9 mouse cellular contexts compared by ENCODE assay signal in the genomic region with DNA sequence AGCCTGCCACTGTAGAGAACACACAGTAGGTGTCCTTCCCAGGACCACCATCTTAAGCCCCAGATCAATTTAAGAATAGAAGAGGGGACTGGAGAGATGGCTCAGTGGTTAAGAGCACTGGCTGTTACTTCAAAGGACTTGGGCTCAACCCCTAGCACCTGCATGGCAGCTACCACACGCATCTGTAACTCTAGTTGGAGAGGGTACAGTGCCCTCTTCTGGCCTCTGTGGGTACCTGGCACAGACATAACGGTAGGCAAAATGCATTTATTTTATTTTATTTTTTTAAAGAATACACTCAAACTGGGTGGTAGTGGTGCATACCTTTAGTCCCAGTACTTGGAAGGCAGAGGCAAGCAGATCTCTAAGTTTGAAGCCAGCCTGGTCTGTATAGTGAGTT.
DNase-seq lines count a peak whose midpoint lies in the region; ATAC-seq and TF ChIP-seq lines count a peak whose summit lies in the region.
"Had no signal": no experiment of that assay in that cellular context is flagged by ENCODE, and none has a peak within 500 bp of the region (broad histone marks: within the 10 kb centered on the region; RNA-seq: fewer than 3 reads in every experiment).

No protein-coding gene starts in this region.

- no peak overlapping the region for H3K27ac ChIP-seq in heart, adult 2 months
- no peak overlapping the region for H3K27ac ChIP-seq in spleen, adult 2 months (ENCODE audit: insufficient read depth, low read length)

- TF ChIP-seq POLR2A in heart, adult 2 months (IDR thresholded peaks at IDR 0.05; ENCODE audit: insufficient read depth, low read depth, low read length) = no peak
- no peak for TF ChIP-seq POLR2A in spleen, adult 2 months (IDR thresholded peaks at IDR 0.05; ENCODE audit: low read depth, low read length)

- TF ChIP-seq CTCF in heart, adult 2 months (IDR thresholded peaks at IDR 0.05) = peak; percentile 59
- TF ChIP-seq CTCF in spleen, adult 2 months (IDR thresholded peaks at IDR 0.05; ENCODE audit: extremely low read depth, insufficient read depth, insufficient read length, insufficient replicate concordance) = peak; percentile 34; the same call in 1 of the 2 replicates

- no peak for TF ChIP-seq EP300 in heart, adult 2 months (IDR thresholded peaks at IDR 0.05; ENCODE audit: insufficient read depth, low read depth, low read length)

- H3K4me3 ChIP-seq in heart, adult 2 months = no peak overlapping the region
- no peak overlapping the region for H3K4me3 ChIP-seq in spleen, adult 2 months (ENCODE audit: extremely low read depth, insufficient read depth, insufficient read length)

- H3K36me3 ChIP-seq in heart, adult 2 months (ENCODE audit: control insufficient read depth, insufficient read depth, low read length) = no peaks in the 10 kb centered on the region
- H3K36me3 ChIP-seq in spleen, adult 2 months (ENCODE audit: control insufficient read depth, insufficient read depth, low read length) = no peaks in the 10 kb centered on the region

- WGBS in heart, adult 2 months = 69% methylated on average over 2 of the region's 2 CpGs
- 53% methylated on average over 2 of the region's 2 CpGs for WGBS in spleen, adult 2 months

- intact Hi-C loops in heart, adult 2 months (cut with DNase I) = loop anchor here (5.0 kb wide), 1 partner anchor 183 kb away; no protein-coding TSS in a partner anchor

- no peaks in the 10 kb centered on the region for H3K79me2 ChIP-seq in heart, adult 2 months (replicated peaks; ENCODE audit: control insufficient read depth, insufficient read depth, low read length)

- H3K9ac ChIP-seq in heart, adult 2 months (ENCODE audit: low read depth, low read length) = no peak overlapping the region

- no peak for DNase-seq in heart, adult 2 months
- no peak for DNase-seq in heart, adult 9 months (ENCODE audit: low spot score in 2 of 2)
- DNase-seq in spleen, adult 2 months (ENCODE audit: low read depth in 1 of 2, low spot score in 2 of 2) = no peak
- DNase-seq in spleen, adult 12 weeks (ENCODE audit: low spot score) = no peak
- DNase-seq in embryo, embryonic 10.5 days (ENCODE audit: low spot score) = peak; percentile 56
- no peak for DNase-seq in c-Kit-positive CD71-positive TER-119-positive erythroid progenitor cells, embryonic 14.5 days (ENCODE audit: low spot score)
- no peak for DNase-seq in testis, postnatal 10 days (ENCODE audit: low spot score)
- DNase-seq: right cerebral cortex, postnatal 4 days had no signal

- H3K4me1 ChIP-seq in heart, adult 2 months (ENCODE audit: control insufficient read depth, insufficient read depth, low read length) = no peaks in the 10 kb centered on the region; the same call in 1 of the 2 replicates
- H3K4me1 ChIP-seq in spleen, adult 2 months (ENCODE audit: control insufficient read depth, insufficient read depth, insufficient read length) = no peaks in the 10 kb centered on the region

- no peaks in the 10 kb centered on the region for H3K27me3 ChIP-seq in heart, adult 2 months (ENCODE audit: control insufficient read depth, insufficient read depth, low read length)
- no peaks in the 10 kb centered on the region for H3K27me3 ChIP-seq in spleen, adult 2 months (ENCODE audit: control insufficient read depth, insufficient read depth, low read length)

- no peak for ATAC-seq in inflammation-experienced regulatory T-cells, adult 6 months
